Mouse (Mus musculus) forebrain, postnatal 0 days (tissue): ENCODE results near the gene Asf1b. TPM values are rescaled to one million over a fixed set of nuclear protein-coding genes. Genes with fewer than 3 reads are reported as not detected.

Experiments
- ATAC-seq: fragments of 200-750 bp; cut with Nextera tagmentation; 2 replicates; pipeline ENCODE4 v1.8.0; 2017; ENCODE audit warnings: mild to moderate bottlenecking, moderate library complexity
- DNase-seq: peaks from one replicate; pipeline ENCODE4 v3.0.0-alpha.2; 2015
- H3K27ac ChIP-seq: fragments of 300-500 bp; sonication (generic); 2 replicates; pipeline ENCODE4 v1.5.1; 2014; ENCODE audit warnings: low read depth, mild to moderate bottlenecking, antibody characterized with exemption, low read length, moderate library complexity, mixed read lengths
- H3K27me3 ChIP-seq: fragments of 300-500 bp; sonication (generic); 2 replicates; pipeline ENCODE4 v1.6.1; 2014; ENCODE audit warnings: mild to moderate bottlenecking, low read length, mixed read lengths; ENCODE audit not compliant: insufficient read depth
- H3K36me3 ChIP-seq: fragments of 300-500 bp; sonication (generic); 2 replicates; pipeline ENCODE4 v1.6.1; 2014; ENCODE audit warnings: mild to moderate bottlenecking, moderate library complexity; ENCODE audit not compliant: insufficient read depth
- H3K4me1 ChIP-seq: fragments of 300-500 bp; sonication (generic); 2 replicates; pipeline ENCODE4 v1.6.1; 2014; ENCODE audit warnings: antibody characterized with exemption; ENCODE audit not compliant: insufficient read depth
- H3K4me2 ChIP-seq: fragments of 300-500 bp; sonication (generic); 2 replicates; pipeline ENCODE4 v1.6.1; 2014; ENCODE audit warnings: low read depth, mild to moderate bottlenecking, moderate library complexity
- H3K4me3 ChIP-seq: fragments of 300-500 bp; sonication (generic); 2 replicates; pipeline ENCODE4 v1.5.1; 2014; ENCODE audit warnings: low read depth, low read length, mixed read lengths
- H3K9ac ChIP-seq: fragments of 300-500 bp; sonication (generic); 2 replicates; pipeline ENCODE4 v1.6.1; 2014; ENCODE audit warnings: mild to moderate bottlenecking
- H3K9me3 ChIP-seq: fragments of 300-500 bp; sonication (generic); 2 replicates; pipeline ENCODE4 v1.6.1; 2016; ENCODE audit warnings: low read length
- CTCF ChIP-seq: sonication (generic); IDR thresholded peaks from 2 replicates; pipeline ENCODE4 v1.5.1; 2016; ENCODE audit warnings: antibody characterized with exemption, control low read depth, low read depth
- whole genome bisulfite sequencing: fragments of 180-500 bp; shearing (Covaris S2); extraction: QIAGEN DNeasy Blood & Tissue Kit; methylation state at CpG from one replicate; pipeline ENCODE4 v1.1.7; 2014; 5-methylcytosine and 5-hydroxymethylcytosine counted together
- microRNA counts: library from miRNA; unstranded; fragments of <30 nt; microRNA quantifications from one replicate; lab custom pipeline; 2015
- microRNA-seq, 2 experiments: library from miRNA; unstranded; fragments of <30 nt; microRNA quantifications; one replicate each; pipeline ENCODE4; 2016
- polyA plus RNA-seq: library from polyadenylated mRNA; unstranded; fragments of >200 nt; fragmentation: Nextera tagmentation; extraction: Ambion mirVana; gene quantifications from 2 replicates; pipeline ENCODE4 v1.2.1, GENCODE M21; 2015
- total RNA-seq: library from RNA; depleted of rRNA; stranded (reverse); fragments of >200 nt; gene quantifications from 2 replicates; pipeline ENCODE4 v1.2.3, GENCODE M21; 2014; rRNA removed

Asf1b gene
- total and polyA plus RNA-seq, 2 experiments from 2014 or later: 5.0 to 5.1 TPM

- Histone ChIP-seq H3K4me3 (peak overlapping the region; percentile 57), H3K4me2 (peak overlapping the region; percentile 97), H3K36me3 (no peaks in the 10 kb centered on the region), H3K27ac (no peak overlapping the region), H3K9me3 (no peaks in the 10 kb centered on the region), H3K9ac (no peak overlapping the region), H3K4me1 (peaks cover 12% of the 10 kb centered on the region; the same call in 1 of the 2 replicates), H3K27me3 (peaks cover 15% of the 10 kb centered on the region)
- 5% methylated on average over 35 of the region's 35 CpGs for WGBS
- no peak for TF ChIP-seq CTCF
- ATAC-seq: no peak
- no peak for DNase-seq
Observed at GRCm38 (mm10) chr8:84012499-84013165, 57.3 kb downstream of the Asf1b start.

- 91% methylated on average over 5 of the region's 5 CpGs for WGBS
- Histone ChIP-seq H3K9me3 (no peaks in the 10 kb centered on the region), H3K27me3 (peaks cover 5% of the 10 kb centered on the region), H3K4me2 (no peak overlapping the region), H3K4me3 (no peak overlapping the region), H3K4me1 (peaks cover 12% of the 10 kb centered on the region; the same call in 1 of the 2 replicates), H3K9ac (no peak overlapping the region), H3K27ac (no peak overlapping the region), H3K36me3 (no peaks in the 10 kb centered on the region)
- ATAC-seq (no peak), DNase-seq (no peak)
- TF ChIP-seq CTCF: peak; percentile 3; the same call in 1 of the 2 replicates
Observed at GRCm38 (mm10) chr8:84015833-84016232, 60.5 kb downstream of the Asf1b start.

GRCm38 (mm10) chr8:84019738-84020137 lies 64.4 kb downstream of the Asf1b start:
- 88% methylated on average over 9 of the region's 9 CpGs for WGBS
- DNase-seq (no peak), ATAC-seq (no peak)
- no peak overlapping the region for H3K4me2 ChIP-seq
- H3K4me1 ChIP-seq: no peaks in the 10 kb centered on the region
- H3K4me3 ChIP-seq: no peak overlapping the region
- no peaks in the 10 kb centered on the region; the same call in 1 of the 2 replicates for H3K27me3 ChIP-seq
- no peaks in the 10 kb centered on the region for H3K9me3 ChIP-seq
- H3K9ac ChIP-seq: no peak overlapping the region
- TF ChIP-seq CTCF: no peak
- no peaks in the 10 kb centered on the region for H3K36me3 ChIP-seq
- H3K27ac ChIP-seq: no peak overlapping the region

MicroRNAs within 50 kb of the gene (microRNA counts, 519-probe panel; counts per million panel counts)
- microRNA mmu-miR-1199 (lab: Ali Mortazavi, UCI): not detected

Small RNA genes lying within 50 kb of the gene (microRNA-seq; reads per million reads assigned to microRNA genes)
- gene Gm44330 (0.12 to 0.39 reads per million in 2 experiments), gene Gm44450 (0 to 0.24 reads per million in 2 experiments), gene Mir1199 (0 to 0.24 reads per million in 2 experiments), gene Mir8111 (1.5 to 2.2 reads per million in 2 experiments)

Other genes starting within 250 kb of the Asf1b start
- gene Ddx39, start 240.3 kb upstream of the Asf1b start, total RNA-seq: 54.1 and 58.4 TPM in 2 replicates
- gene Ddx39, start 240.3 kb upstream of the Asf1b start, polyA plus RNA-seq: 76.3 and 79.5 TPM in 2 replicates
- gene Adgre5, start 214.2 kb upstream of the Asf1b start, total RNA-seq: 9.2 and 9.9 TPM in 2 replicates
- gene Adgre5, start 214.2 kb upstream of the Asf1b start, polyA plus RNA-seq: 6.7 and 9.2 TPM in 2 replicates
- 248 and 259 TPM in 2 replicates for gene Adgrl1, start 55.4 kb upstream of the Asf1b start, total RNA-seq
- gene Adgrl1, start 55.4 kb upstream of the Asf1b start, polyA plus RNA-seq: 38.5 and 56.5 TPM in 2 replicates
- 0.14 and 0.31 TPM in 2 replicates for gene Gm10644, start 302 bp upstream of the Asf1b start, total RNA-seq
- gene Gm10644, start 302 bp upstream of the Asf1b start, polyA plus RNA-seq: 0.14 and 0.40 TPM in 2 replicates
- 133 and 151 TPM in 2 replicates for gene Prkaca, start 17.5 kb downstream of the Asf1b start, total RNA-seq
- 172 and 215 TPM in 2 replicates for gene Prkaca, start 17.5 kb downstream of the Asf1b start, polyA plus RNA-seq
- gene Samd1, start 42.2 kb downstream of the Asf1b start, total RNA-seq: 116 and 117 TPM in 2 replicates
- 6.7 and 6.9 TPM in 2 replicates for gene Samd1, start 42.2 kb downstream of the Asf1b start, polyA plus RNA-seq
- 0.15 and 0.81 TPM in 2 replicates for gene 1700067K01Rik, start 46.0 kb downstream of the Asf1b start, total RNA-seq
- 0.36 and 0.86 TPM in 2 replicates for gene 1700067K01Rik, start 46.0 kb downstream of the Asf1b start, polyA plus RNA-seq
- gene 2210011C24Rik, start 56.7 kb downstream of the Asf1b start, total RNA-seq: not detected in 2 replicates
- gene 2210011C24Rik, start 56.7 kb downstream of the Asf1b start, polyA plus RNA-seq: 0.38 and 1.2 TPM in 2 replicates
- gene Palm3, start 66.0 kb downstream of the Asf1b start, total RNA-seq: 2.7 and 5.4 TPM in 2 replicates
- 2.8 and 4.3 TPM in 2 replicates for gene Palm3, start 66.0 kb downstream of the Asf1b start, polyA plus RNA-seq
- 0.31 and 0.86 TPM in 2 replicates for gene Il27ra, start 87.1 kb downstream of the Asf1b start, total RNA-seq
- 0.29 and 0.45 TPM in 2 replicates for gene Il27ra, start 87.1 kb downstream of the Asf1b start, polyA plus RNA-seq
- gene Rln3, start 89.5 kb downstream of the Asf1b start, total RNA-seq: 0.33 TPM in 1 of 2 replicates, not detected in the other
- gene Rln3, start 89.5 kb downstream of the Asf1b start, polyA plus RNA-seq: not detected in 2 replicates
- gene Gm10643, start 109.6 kb downstream of the Asf1b start, total RNA-seq: 3.3 and 4.7 TPM in 2 replicates
- 1.3 and 1.6 TPM in 2 replicates for gene Gm10643, start 109.6 kb downstream of the Asf1b start, polyA plus RNA-seq
- 22.2 and 31.2 TPM in 2 replicates for gene Rfx1, start 111.3 kb downstream of the Asf1b start, total RNA-seq
- 4.4 and 6.2 TPM in 2 replicates for gene Rfx1, start 111.3 kb downstream of the Asf1b start, polyA plus RNA-seq
- gene Dcaf15, start 149.3 kb downstream of the Asf1b start, total RNA-seq: 49.5 and 63.2 TPM in 2 replicates
- 16.3 and 17.2 TPM in 2 replicates for gene Dcaf15, start 149.3 kb downstream of the Asf1b start, polyA plus RNA-seq
- gene Podnl1, start 170.5 kb downstream of the Asf1b start, total RNA-seq: 0.08 and 0.24 TPM in 2 replicates
- gene Podnl1, start 170.5 kb downstream of the Asf1b start, polyA plus RNA-seq: 0.09 and 0.23 TPM in 2 replicates
- 64.2 and 70.1 TPM in 2 replicates for gene Cc2d1a, start 192.4 kb downstream of the Asf1b start, total RNA-seq
- gene Cc2d1a, start 192.4 kb downstream of the Asf1b start, polyA plus RNA-seq: 36.3 and 48.4 TPM in 2 replicates
- 3.5 and 6.0 TPM in 2 replicates for gene 4930432K21Rik, start 192.5 kb downstream of the Asf1b start, total RNA-seq
- gene 4930432K21Rik, start 192.5 kb downstream of the Asf1b start, polyA plus RNA-seq: 2.4 and 3.3 TPM in 2 replicates
- 1.7 and 3.2 TPM in 2 replicates for gene Nanos3, start 229.7 kb downstream of the Asf1b start, total RNA-seq
- 10.0 and 13.3 TPM in 2 replicates for gene Nanos3, start 229.7 kb downstream of the Asf1b start, polyA plus RNA-seq